Mouse (Mus musculus): Measurements from ENCODE around the gene U2af1l4. TPM values are rescaled to one million over a fixed set of nuclear protein-coding genes. Genes with fewer than 3 reads are reported as not detected.

The U2af1l4 gene
- 96.1 and 96.7 TPM in 2 replicates for polyA plus RNA-seq (2016; fragmentation: Nextera tagmentation; extraction: Ambion mirVana)

- Histone ChIP-seq H3K9me3 (no peaks in the 10 kb centered on the region), H3K4me1 (peaks cover 31% of the 10 kb centered on the region), H3K27ac (peak within 1 kb of the TSS; percentile 91), H3K4me3 (peak within 1 kb of the TSS; percentile 72), H3K27me3 (ENCODE audit: poor library complexity, severe bottlenecking) (no peaks in the 10 kb centered on the region), H3K36me3 (replicated peaks) (peaks cover 39% of the 10 kb centered on the region)
- WGBS: under 1% methylated on average over 45 of the region's 45 CpGs
- peak; percentile 95 for DNase-seq (ENCODE audit: extremely low spot score, low spot score)
Measured at GRCm38 (mm10) chr7:30563117-30563905, at the start of gene U2af1l4, which contains the start of the genes Gm49396 and Psenen. Gene U2af1l4, plus strand, starts transcription at chr7:30563301. Gene Gm49396, plus strand, starts transcription at chr7:30563344. Gene Psenen, minus strand, starts transcription at chr7:30563627.

DNA sequence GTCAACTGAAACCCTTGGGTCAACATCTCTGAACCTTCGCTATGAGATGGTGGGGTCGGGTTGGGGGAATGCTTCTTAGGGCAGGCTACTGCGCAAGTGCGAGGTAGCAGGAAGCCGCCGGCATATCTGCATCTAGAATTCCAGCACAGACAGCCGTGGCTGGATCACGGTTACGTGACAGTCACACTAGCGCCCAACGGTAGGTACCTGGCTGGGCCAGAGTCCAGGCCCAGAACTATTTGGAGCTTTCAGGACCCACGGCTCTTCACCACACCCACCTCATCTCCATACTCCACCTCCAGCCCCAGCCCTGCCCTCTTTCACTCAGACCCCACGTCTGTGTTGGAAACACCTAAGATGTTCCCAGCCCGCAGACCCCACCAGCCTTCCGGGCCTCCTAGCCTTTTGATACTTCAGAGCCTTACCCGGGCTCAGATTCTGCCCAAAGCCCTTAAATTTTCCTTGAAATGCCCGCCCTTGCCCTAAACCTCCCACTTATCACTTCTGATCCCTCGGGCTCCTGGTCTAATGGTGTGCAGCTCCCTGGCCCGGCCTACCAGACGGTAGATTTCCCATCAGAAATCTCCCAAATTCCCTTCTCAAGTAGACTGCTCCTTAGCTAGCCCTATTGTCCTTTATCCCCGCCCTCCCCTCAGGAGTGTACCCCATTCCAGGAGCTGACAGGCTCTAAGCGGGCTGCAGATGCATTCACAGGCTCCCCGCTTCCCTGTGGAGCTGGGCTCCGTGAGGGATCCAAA lies 47.9 kb upstream of the U2af1l4 start:
- Histone ChIP-seq H3K27me3 (ENCODE audit: poor library complexity, severe bottlenecking) (peaks cover 6% of the 10 kb centered on the region; the same call in 1 of the 2 replicates), H3K27ac (no peak overlapping the region), H3K36me3 (replicated peaks) (no peaks in the 10 kb centered on the region), H3K4me3 (no peak overlapping the region), H3K9me3 (no peaks in the 10 kb centered on the region), H3K4me1 (peaks cover 8% of the 10 kb centered on the region)
- no peak for DNase-seq (ENCODE audit: extremely low spot score, low spot score)
- WGBS: 57% methylated on average over 24 of the region's 24 CpGs

DNA sequence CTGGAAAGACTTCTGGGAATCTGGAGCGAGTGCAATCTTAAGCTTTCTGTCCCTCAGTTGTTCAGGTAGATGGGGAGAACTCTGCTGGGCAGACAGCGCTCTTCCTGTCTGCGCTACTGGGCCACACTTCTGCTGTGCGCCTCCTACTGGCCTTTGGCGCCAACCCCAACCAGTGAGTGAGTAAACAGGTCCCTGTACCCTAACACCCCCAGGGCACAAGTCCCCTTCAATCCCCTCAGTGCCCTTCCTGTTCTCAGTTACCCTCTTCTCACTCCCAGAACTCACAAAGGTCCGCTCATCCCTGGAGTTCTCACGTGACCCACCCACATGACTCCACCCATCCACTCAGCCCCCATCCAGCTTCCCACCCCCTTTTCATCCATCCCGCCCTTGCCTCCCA lies 44.8 kb upstream of the U2af1l4 start:
- peak overlapping the region; percentile 11; the same call in 1 of the 2 replicates for H3K4me3 ChIP-seq
- peaks cover 10% of the 10 kb centered on the region for H3K36me3 ChIP-seq (replicated peaks)
- WGBS: 41% methylated on average over 8 of the region's 8 CpGs
- 0 out of 2 replicates have a peak overlapping the region, but pooled peaks have one; percentile 25 for H3K27ac ChIP-seq
- H3K27me3 ChIP-seq (ENCODE audit: poor library complexity, severe bottlenecking): peaks cover 10% of the 10 kb centered on the region
- DNase-seq (ENCODE audit: extremely low spot score, low spot score): no peak
- peaks cover 22% of the 10 kb centered on the region for H3K4me1 ChIP-seq
- no peaks in the 10 kb centered on the region for H3K9me3 ChIP-seq

GRCm38 (mm10) chr7:30520396-30520795 lies 42.7 kb upstream of the U2af1l4 start:
- Histone ChIP-seq H3K4me1 (peaks cover 22% of the 10 kb centered on the region), H3K9me3 (no peaks in the 10 kb centered on the region), H3K27me3 (ENCODE audit: poor library complexity, severe bottlenecking) (peaks cover 28% of the 10 kb centered on the region), H3K36me3 (replicated peaks) (peaks cover 31% of the 10 kb centered on the region), H3K4me3 (no peak overlapping the region), H3K27ac (peak overlapping the region; percentile 31; the same call in 1 of the 2 replicates)
- DNase-seq (ENCODE audit: extremely low spot score, low spot score): no peak
- WGBS: 64% methylated on average over 4 of the region's 4 CpGs

GRCm38 (mm10) chr7:30520856-30521255 lies 42.2 kb upstream of the U2af1l4 start:
- no peak for DNase-seq (ENCODE audit: extremely low spot score, low spot score)
- WGBS: 75% methylated on average over 5 of the region's 5 CpGs
- peaks cover 36% of the 10 kb centered on the region for H3K36me3 ChIP-seq (replicated peaks)
- peak overlapping the region; percentile 31; the same call in 1 of the 2 replicates for H3K27ac ChIP-seq
- peaks cover 25% of the 10 kb centered on the region for H3K27me3 ChIP-seq (ENCODE audit: poor library complexity, severe bottlenecking)
- H3K4me3 ChIP-seq: no peak overlapping the region
- H3K9me3 ChIP-seq: no peaks in the 10 kb centered on the region
- peaks cover 23% of the 10 kb centered on the region for H3K4me1 ChIP-seq

GRCm38 (mm10) chr7:30522871-30523270 lies 40.2 kb upstream of the U2af1l4 start:
- H3K36me3 ChIP-seq (replicated peaks): peaks cover 56% of the 10 kb centered on the region
- H3K27me3 ChIP-seq (ENCODE audit: poor library complexity, severe bottlenecking): peaks cover 44% of the 10 kb centered on the region
- WGBS: 87% methylated on average over 10 of the region's 10 CpGs
- H3K4me3 ChIP-seq: no peak overlapping the region
- H3K4me1 ChIP-seq: peaks cover 36% of the 10 kb centered on the region
- H3K9me3 ChIP-seq: no peaks in the 10 kb centered on the region
- H3K27ac ChIP-seq: no peak overlapping the region
- DNase-seq (ENCODE audit: extremely low spot score, low spot score): no peak

DNA sequence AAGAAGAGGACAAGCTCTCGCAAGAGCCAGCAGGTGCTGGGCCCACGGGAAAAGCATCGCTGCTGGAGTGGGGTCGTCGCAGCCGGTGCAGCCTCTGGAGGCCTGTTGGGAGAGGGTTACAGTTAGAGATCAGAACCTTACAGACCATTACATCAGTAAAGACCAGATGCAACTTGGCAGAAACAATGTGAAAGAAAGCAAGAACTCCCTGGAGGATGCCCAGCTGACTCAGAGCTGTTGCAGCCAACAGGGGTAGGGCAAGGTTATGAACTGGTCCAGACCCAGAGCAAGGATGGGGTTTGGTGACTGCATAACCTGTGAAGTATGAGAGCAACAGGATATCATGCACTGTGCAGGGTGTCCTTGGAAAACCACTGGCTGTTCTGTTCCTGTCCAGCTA lies 38.6 kb upstream of the U2af1l4 start:
- Histone ChIP-seq H3K4me1 (peaks cover 31% of the 10 kb centered on the region), H3K27ac (no peak overlapping the region), H3K9me3 (no peaks in the 10 kb centered on the region), H3K27me3 (ENCODE audit: poor library complexity, severe bottlenecking) (peaks cover 50% of the 10 kb centered on the region), H3K4me3 (no peak overlapping the region), H3K36me3 (replicated peaks) (peaks cover 72% of the 10 kb centered on the region)
- DNase-seq (ENCODE audit: extremely low spot score, low spot score): no peak
- 83% methylated on average over 6 of the region's 6 CpGs for WGBS

GRCm38 (mm10) chr7:30525954-30526353 lies 37.1 kb upstream of the U2af1l4 start:
- Histone ChIP-seq H3K27me3 (ENCODE audit: poor library complexity, severe bottlenecking) (peaks cover 50% of the 10 kb centered on the region), H3K27ac (peak overlapping the region; percentile 44; the same call in 1 of the 2 replicates), H3K9me3 (no peaks in the 10 kb centered on the region), H3K36me3 (replicated peaks) (peaks cover 87% of the 10 kb centered on the region), H3K4me1 (peaks cover 21% of the 10 kb centered on the region), H3K4me3 (peak overlapping the region; percentile 10; the same call in 1 of the 2 replicates)
- no peak for DNase-seq (ENCODE audit: extremely low spot score, low spot score)
- whole genome bisulfite sequencing: 26% methylated on average over 10 of the region's 10 CpGs

- WGBS: 17% methylated on average over 17 of the region's 17 CpGs
- Histone ChIP-seq H3K4me1 (peaks cover 19% of the 10 kb centered on the region), H3K4me3 (peak overlapping the region; percentile 10), H3K36me3 (replicated peaks) (peaks cover 91% of the 10 kb centered on the region), H3K27me3 (ENCODE audit: poor library complexity, severe bottlenecking) (peaks cover 50% of the 10 kb centered on the region), H3K27ac (peak overlapping the region; percentile 44; the same call in 1 of the 2 replicates), H3K9me3 (no peaks in the 10 kb centered on the region)
- no peak for DNase-seq (ENCODE audit: extremely low spot score, low spot score)
Measured at GRCm38 (mm10) chr7:30526399-30526798, 36.7 kb upstream of the U2af1l4 start.

DNA sequence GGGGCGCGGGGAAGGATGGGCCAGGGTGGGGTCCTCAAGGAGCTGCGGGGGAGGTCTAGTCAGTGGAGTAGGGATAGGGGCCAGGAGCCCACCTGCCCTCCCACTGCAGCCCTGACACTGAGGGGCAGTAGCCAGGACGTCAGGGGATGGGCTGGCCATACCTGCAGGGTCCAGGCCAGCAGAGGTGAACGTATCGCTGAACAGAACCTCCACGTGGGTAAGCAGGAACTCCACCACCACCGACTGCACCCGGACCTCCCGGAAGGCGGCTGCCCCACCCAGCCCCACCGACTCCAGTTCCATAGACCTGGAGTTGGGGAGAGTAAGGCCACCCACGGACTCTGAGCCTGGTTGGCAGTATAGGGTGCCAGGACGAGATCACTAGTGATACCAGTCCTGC lies 36.1 kb upstream of the U2af1l4 start:
- H3K36me3 ChIP-seq (replicated peaks): peaks cover 97% of the 10 kb centered on the region
- H3K27ac ChIP-seq: peak overlapping the region; percentile 44; the same call in 1 of the 2 replicates
- DNase-seq (ENCODE audit: extremely low spot score, low spot score): no peak

DNA sequence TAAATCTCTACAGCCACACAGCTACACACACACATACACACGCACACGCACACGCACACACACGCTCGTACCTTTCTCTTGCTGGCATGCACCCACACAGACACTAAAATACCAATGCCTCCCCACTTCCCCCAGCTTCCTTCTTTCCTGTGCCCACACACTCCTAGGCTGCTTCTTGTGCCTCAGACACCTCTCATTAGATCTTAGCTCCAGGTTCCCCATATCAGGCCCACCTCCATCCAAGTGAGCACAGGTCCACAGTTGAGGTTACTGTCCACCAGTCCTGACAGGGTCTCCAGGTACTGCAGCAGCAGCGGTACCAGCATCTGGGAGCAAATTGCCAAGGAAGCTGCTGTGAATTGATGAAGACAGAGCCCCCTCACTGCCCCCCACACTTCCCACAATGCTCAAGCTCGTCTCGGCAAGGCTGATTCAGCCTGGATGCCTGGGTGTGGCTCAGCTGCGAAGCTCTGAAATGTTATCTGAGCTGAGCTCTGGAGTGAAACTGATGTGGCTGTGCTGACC lies 31.7 kb upstream of the U2af1l4 start:
- H3K36me3 ChIP-seq (replicated peaks): peaks cover 67% of the 10 kb centered on the region

More for the DNA sequence above, 36.1 kb upstream of the U2af1l4 start:
- H3K9me3 ChIP-seq: no peaks in the 10 kb centered on the region
- peaks cover 22% of the 10 kb centered on the region for H3K4me1 ChIP-seq
- H3K27me3 ChIP-seq (ENCODE audit: poor library complexity, severe bottlenecking): peaks cover 51% of the 10 kb centered on the region
- no peak overlapping the region for H3K4me3 ChIP-seq
- WGBS: 79% methylated on average over 14 of the region's 14 CpGs

GRCm38 (mm10) chr7:30532931-30533330 lies 30.2 kb upstream of the U2af1l4 start:
- Histone ChIP-seq H3K4me3 (peak overlapping the region; percentile 75), H3K4me1 (peaks cover 43% of the 10 kb centered on the region), H3K36me3 (replicated peaks) (peaks cover 52% of the 10 kb centered on the region)

More for the DNA sequence above, 31.7 kb upstream of the U2af1l4 start:
- H3K27ac ChIP-seq: no peak overlapping the region
- WGBS: 92% methylated on average over 9 of the region's 9 CpGs
- H3K4me1 ChIP-seq: peaks cover 51% of the 10 kb centered on the region
- peaks cover 41% of the 10 kb centered on the region for H3K27me3 ChIP-seq (ENCODE audit: poor library complexity, severe bottlenecking)
- no peaks in the 10 kb centered on the region for H3K9me3 ChIP-seq
- no peak overlapping the region for H3K4me3 ChIP-seq
- DNase-seq (ENCODE audit: extremely low spot score, low spot score): no peak

More at GRCm38 (mm10) chr7:30532931-30533330, 30.2 kb upstream of the U2af1l4 start:
- 7% methylated on average over 8 of the region's 8 CpGs for WGBS
- Histone ChIP-seq H3K27me3 (ENCODE audit: poor library complexity, severe bottlenecking) (peaks cover 26% of the 10 kb centered on the region), H3K9me3 (no peaks in the 10 kb centered on the region), H3K27ac (peak overlapping the region; percentile 54; the same call in 1 of the 2 replicates)
- no peak for DNase-seq (ENCODE audit: extremely low spot score, low spot score)
